Mouse (Mus musculus): ENCODE measurements around the gene Cux1.

DNA sequence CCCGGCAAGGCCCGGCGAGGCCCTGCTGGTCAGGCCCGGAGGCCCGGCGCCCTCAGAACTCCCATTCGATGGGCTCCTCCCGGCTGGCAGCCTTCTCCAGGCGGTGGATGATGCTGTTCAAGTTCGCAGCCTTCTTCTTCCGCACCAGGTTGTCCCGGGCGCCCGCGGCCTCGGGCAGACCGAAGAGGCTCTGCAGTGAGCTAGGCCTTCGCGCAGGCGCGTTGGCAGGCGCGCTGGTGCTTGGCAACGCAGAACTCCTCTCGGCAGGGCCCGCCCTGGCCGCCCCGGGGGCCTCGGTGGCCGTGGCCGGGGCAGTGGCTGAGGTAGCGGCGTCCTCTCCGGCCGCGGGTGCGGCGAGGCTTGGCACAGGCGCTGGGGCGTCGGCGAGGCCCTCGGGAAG lies 292.6 kb downstream of the Cux1 start:
- TF ChIP-seq CTCF (conservative IDR thresholded peaks at IDR 0.05; ENCODE audit: insufficient read depth, insufficient read length, low read depth, low read length) (no peak), POLR2A (IDR thresholded peaks at IDR 0.05; ENCODE audit: low read depth, low read length) (no peak)
